Mouse (Mus musculus) adrenal gland, postnatal 10 days (tissue): ENCODE measurements around the gene Morn1. TPM values are rescaled to one million over a fixed set of nuclear protein-coding genes. Genes with fewer than 3 reads are reported as not detected.

ENCODE experiments used
- DNase-seq: peaks from one replicate; pipeline ENCODE4 v3.0.0; 2021; ENCODE audit warnings: mixed read lengths
- long read RNA-seq, 2 experiments: library from polyadenylated mRNA; stranded (forward); transcript quantifications; one replicate each; pipeline ENCODE4 v2.0.0; 2021
- total RNA-seq, 2 experiments: library from RNA; stranded (reverse); gene quantifications; 2 replicates each; pipeline ENCODE4 v1.2.3; 2021

Gene Morn1
- total RNA-seq, result 10 to 100 TPM in 1 of 2 experiments, 1 to 10 TPM in 1; 7.0 to 11.2 TPM
- long read RNA-seq, experiment 1, transcript Morn1-201 (14 exons, 1,659 nt), result major isoform, 7 of 14 reads
- long read RNA-seq, experiment 1, partial matches to known transcripts, result 3 of 14 reads
- long read RNA-seq, experiment 1, other reads (novel, unspliced or antisense), result 4 of 14 reads
- long read RNA-seq, experiment 2, partial matches to known transcripts, result 0 of 7 reads
- long read RNA-seq, experiment 2, other reads (novel, unspliced or antisense), result 4 of 7 reads

- DNase-seq, result peak; percentile 100
These were observed at the start of gene Morn1, which contains the start of gene Rer1 for GRCm38 (mm10) chr4:155086108-155087024. Gene Morn1 (plus strand): TSS chr4:155086577. Gene Rer1 (minus strand): TSS chr4:155086382.

GRCm38 (mm10) chr4:155040197-155040596, 46.2 kb upstream of the Morn1 start:
- DNase-seq, result no peak

- no peak for DNase-seq
These were observed 45.7 kb upstream of the Morn1 start for GRCm38 (mm10) chr4:155040696-155041095.

- DNase-seq, result no peak
These were observed 43.6 kb upstream of the Morn1 start for GRCm38 (mm10) chr4:155042606-155043288.

GRCm38 (mm10) chr4:155043289-155043625, 43.1 kb upstream of the Morn1 start:
- DNase-seq, result no peak

- DNase-seq, result no peak
These were observed 39.7 kb upstream of the Morn1 start for GRCm38 (mm10) chr4:155046636-155047035.

- no peak for DNase-seq
These were observed 36.3 kb upstream of the Morn1 start for GRCm38 (mm10) chr4:155050116-155050515.

- peak; percentile 33 for DNase-seq
These were observed 29.7 kb upstream of the Morn1 start, which contains the start of gene Plch2 for GRCm38 (mm10) chr4:155056724-155057123. Gene Plch2 (minus strand): TSS chr4:155056784.

GRCm38 (mm10) chr4:155058325-155058724, 28.1 kb upstream of the Morn1 start:
- no peak for DNase-seq

- DNase-seq, result no peak
These were observed 22.5 kb upstream of the Morn1 start for GRCm38 (mm10) chr4:155063895-155064294.

GRCm38 (mm10) chr4:155064474-155064873, 21.9 kb upstream of the Morn1 start:
- DNase-seq, result no peak

GRCm38 (mm10) chr4:155065970-155066833, 20.2 kb upstream of the Morn1 start:
- peak; percentile 92 for DNase-seq

- DNase-seq, result peak; percentile 99
These were observed 19.4 kb upstream of the Morn1 start, which contains the start of gene Pex10 for GRCm38 (mm10) chr4:155066834-155067522. Gene Pex10 (plus strand): TSS chr4:155067016.

- DNase-seq, result no peak
These were observed 17.9 kb upstream of the Morn1 start for GRCm38 (mm10) chr4:155068357-155068972.

- DNase-seq, result no peak
These were observed 17.2 kb upstream of the Morn1 start for GRCm38 (mm10) chr4:155069191-155069590.

- DNase-seq, result no peak
These were observed 16.2 kb upstream of the Morn1 start for GRCm38 (mm10) chr4:155070199-155070598.

GRCm38 (mm10) chr4:155070921-155071320, 15.5 kb upstream of the Morn1 start:
- DNase-seq, result no peak

GRCm38 (mm10) chr4:155074418-155074817, 12.0 kb upstream of the Morn1 start:
- no peak for DNase-seq

GRCm38 (mm10) chr4:155075137-155075536, 11.2 kb upstream of the Morn1 start:
- no peak for DNase-seq

- no peak for DNase-seq
These were observed 10.6 kb upstream of the Morn1 start for GRCm38 (mm10) chr4:155075813-155076212.

GRCm38 (mm10) chr4:155076677-155077076, 9.7 kb upstream of the Morn1 start:
- no peak for DNase-seq
